Mouse (Mus musculus) embryonic facial prominence, embryonic 15.5 days (tissue): ENCODE measurements around the gene Taf5l. TPM values are rescaled to one million over a fixed set of nuclear protein-coding genes. Genes with fewer than 3 reads are reported as not detected.
A peak's percentile ranks its signal among the peaks of the same experiment; 100 is the strongest.

Experiments
- ATAC-seq: fragments of 200-750 bp; cut with Nextera tagmentation; 2 replicates; pipeline ENCODE4 v1.8.0; 2017; ENCODE audit warnings: low read depth, moderate TSS enrichment; ENCODE audit not compliant: insufficient number of reproducible peaks, low FRiP score, low TSS enrichment
- H3K27ac ChIP-seq: fragments of 300-500 bp; sonication (generic); replicated peaks from 2 replicates; pipeline ENCODE4 v1.5.1; 2015; ENCODE audit warnings: mild to moderate bottlenecking, inconsistent platforms
- H3K27me3 ChIP-seq: fragments of 300-500 bp; sonication (generic); 2 replicates; pipeline ENCODE4 v1.6.1; 2015; ENCODE audit warnings: inconsistent platforms
- H3K36me3 ChIP-seq: fragments of 300-500 bp; sonication (generic); 2 replicates; pipeline ENCODE4 v1.6.1; 2015; ENCODE audit warnings: mild to moderate bottlenecking, inconsistent platforms
- H3K4me1 ChIP-seq: fragments of 300-500 bp; sonication (generic); 2 replicates; pipeline ENCODE4 v1.6.1; 2015; ENCODE audit warnings: inconsistent platforms
- H3K4me2 ChIP-seq: fragments of 300-500 bp; sonication (generic); replicated peaks from 2 replicates; pipeline ENCODE4 v1.6.1; 2015; ENCODE audit warnings: mild to moderate bottlenecking, inconsistent platforms
- H3K4me3 ChIP-seq: fragments of 300-500 bp; sonication (generic); replicated peaks from 2 replicates; pipeline ENCODE4 v1.5.1; 2015; ENCODE audit warnings: mild to moderate bottlenecking, inconsistent platforms
- H3K9ac ChIP-seq: fragments of 300-500 bp; sonication (generic); 2 replicates; pipeline ENCODE4 v1.6.1; 2015; ENCODE audit warnings: inconsistent platforms
- H3K9me3 ChIP-seq: fragments of 300-500 bp; sonication (generic); replicated peaks from 2 replicates; pipeline ENCODE4 v1.6.1; 2016; ENCODE audit warnings: inconsistent platforms
- WGBS: fragments of 180-500 bp; shearing (Covaris S2); methylation state at CpG from one replicate; pipeline ENCODE4 v1.1.7; 2015; 5-methylcytosine and 5-hydroxymethylcytosine counted together
- microRNA counts: library from miRNA; unstranded; fragments of <30 nt; microRNA quantifications from one replicate; lab custom pipeline; 2016
- microRNA-seq: library from miRNA; unstranded; fragments of <30 nt; microRNA quantifications from one replicate; pipeline ENCODE4, GENCODE M21; 2016; ENCODE audit warnings: borderline number of aligned reads
- polyA plus RNA-seq: library from polyadenylated mRNA; unstranded; fragments of >200 nt; fragmentation: Nextera tagmentation; extraction: Ambion mirVana; gene quantifications from 2 replicates; pipeline ENCODE4 v1.2.1, GENCODE M21; 2015

Gene Taf5l
- polyA plus RNA-seq, 1 experiment from 2014 or later: 36.0 TPM

DNA sequence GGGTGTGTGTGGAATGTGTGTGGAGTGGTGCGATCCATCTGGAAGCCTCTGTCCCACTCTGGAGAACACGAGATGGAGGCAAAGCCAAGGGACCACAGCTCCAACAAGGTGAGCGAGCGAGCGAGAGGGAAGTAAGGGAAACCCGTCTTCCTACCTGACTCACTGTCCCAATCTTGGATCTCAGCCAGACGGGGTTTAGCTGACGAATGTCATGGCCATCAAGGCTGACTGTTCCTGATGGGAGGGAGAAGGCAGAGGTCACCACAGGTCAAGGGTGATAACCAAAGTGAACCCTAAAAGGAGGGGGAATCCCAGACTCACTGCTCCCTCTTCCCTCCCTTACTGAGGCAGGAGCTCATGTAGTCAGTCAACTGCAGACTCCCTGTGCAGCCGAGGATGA lies 61.1 kb downstream of the Taf5l start:
- Histone ChIP-seq H3K4me2 (no peak overlapping the region), H3K4me1 (no peaks in the 10 kb centered on the region), H3K36me3 (peaks cover 44% of the 10 kb centered on the region), H3K27me3 (no peaks in the 10 kb centered on the region), H3K9ac (no peak overlapping the region), H3K9me3 (no peaks in the 10 kb centered on the region), H3K4me3 (no peak overlapping the region), H3K27ac (no peak overlapping the region)
- 90% methylated on average over 9 of the region's 9 CpGs for WGBS
- ATAC-seq: no peak

DNA sequence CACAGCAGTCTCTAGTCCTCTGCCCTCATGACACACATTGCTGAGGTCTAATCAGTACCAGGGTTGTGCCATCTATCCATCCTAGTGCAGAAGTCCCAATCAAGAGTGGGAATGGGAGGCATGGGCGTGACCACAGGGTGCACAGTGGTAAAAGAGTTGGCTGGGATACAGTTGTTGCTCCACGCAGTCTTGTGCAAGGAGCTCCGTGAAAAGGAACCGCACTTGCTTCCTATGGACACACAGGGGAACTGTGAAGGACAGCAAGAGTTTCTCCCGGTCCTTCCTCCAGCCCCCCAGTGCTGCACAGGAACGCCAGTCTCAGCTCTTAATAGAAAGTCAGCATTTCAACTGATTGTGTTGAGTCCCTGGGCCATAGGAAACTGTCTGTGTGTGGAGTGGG lies 61.7 kb downstream of the Taf5l start:
- Histone ChIP-seq H3K4me1 (no peaks in the 10 kb centered on the region), H3K27ac (no peak overlapping the region), H3K36me3 (peaks cover 45% of the 10 kb centered on the region), H3K27me3 (no peaks in the 10 kb centered on the region), H3K9me3 (no peaks in the 10 kb centered on the region), H3K4me2 (no peak overlapping the region), H3K9ac (no peak overlapping the region), H3K4me3 (no peak overlapping the region)
- 86% methylated on average over 6 of the region's 6 CpGs for WGBS
- no peak for ATAC-seq

DNA sequence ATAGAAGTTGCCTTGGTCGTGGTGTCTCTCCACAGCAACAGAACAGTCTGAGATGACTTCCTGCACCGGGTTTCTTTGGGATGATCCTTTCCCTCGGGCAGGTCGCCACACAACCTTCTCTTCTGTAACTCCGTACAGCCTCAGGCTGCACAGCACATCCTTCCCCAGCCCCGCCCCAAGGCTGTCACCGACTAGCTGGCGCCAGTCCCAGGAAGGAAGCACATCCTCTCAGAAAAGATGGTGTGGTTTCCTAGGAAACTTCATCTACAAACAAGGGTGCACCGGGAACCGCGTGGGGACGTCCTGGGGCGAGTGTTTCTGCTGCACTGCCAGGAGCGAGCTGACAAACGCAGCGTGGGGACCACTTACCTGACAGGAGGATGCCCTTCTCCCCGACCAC lies 63.1 kb downstream of the Taf5l start:
- peaks cover 52% of the 10 kb centered on the region for H3K36me3 ChIP-seq
- no peaks in the 10 kb centered on the region for H3K9me3 ChIP-seq

DNA sequence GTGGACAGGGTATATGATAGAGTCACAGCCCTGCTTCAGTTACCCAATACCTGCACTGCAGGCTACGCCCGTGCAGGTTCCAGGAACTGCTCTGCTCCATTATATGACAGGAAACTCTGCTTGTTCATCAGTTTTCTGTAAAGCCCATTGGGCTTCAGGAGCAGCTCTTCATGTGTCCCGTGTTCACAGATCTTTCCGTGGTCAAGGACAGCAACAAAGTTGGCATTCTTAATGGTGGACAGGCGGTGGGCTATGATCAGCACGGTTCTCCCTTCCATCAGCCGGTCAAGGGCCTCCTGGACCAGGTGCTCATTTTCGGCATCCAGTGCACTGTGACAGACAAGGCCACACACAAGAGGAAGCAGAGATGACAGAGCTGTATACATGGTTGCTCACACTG lies 67.0 kb downstream of the Taf5l start:
- Histone ChIP-seq H3K27me3 (no peaks in the 10 kb centered on the region), H3K9me3 (no peaks in the 10 kb centered on the region), H3K36me3 (peaks cover 35% of the 10 kb centered on the region), H3K4me1 (peaks cover 7% of the 10 kb centered on the region; the same call in 1 of the 2 replicates), H3K9ac (no peak overlapping the region), H3K4me2 (no peak overlapping the region), H3K27ac (no peak overlapping the region), H3K4me3 (no peak overlapping the region)
- no peak for ATAC-seq
- 90% methylated on average over 8 of the region's 8 CpGs for WGBS

More for the DNA sequence above, 63.1 kb downstream of the Taf5l start:
- Histone ChIP-seq H3K27me3 (no peaks in the 10 kb centered on the region), H3K4me2 (no peak overlapping the region), H3K9ac (no peak overlapping the region), H3K4me3 (no peak overlapping the region), H3K4me1 (no peaks in the 10 kb centered on the region), H3K27ac (no peak overlapping the region)
- no peak for ATAC-seq
- WGBS: 71% methylated on average over 17 of the region's 17 CpGs

DNA sequence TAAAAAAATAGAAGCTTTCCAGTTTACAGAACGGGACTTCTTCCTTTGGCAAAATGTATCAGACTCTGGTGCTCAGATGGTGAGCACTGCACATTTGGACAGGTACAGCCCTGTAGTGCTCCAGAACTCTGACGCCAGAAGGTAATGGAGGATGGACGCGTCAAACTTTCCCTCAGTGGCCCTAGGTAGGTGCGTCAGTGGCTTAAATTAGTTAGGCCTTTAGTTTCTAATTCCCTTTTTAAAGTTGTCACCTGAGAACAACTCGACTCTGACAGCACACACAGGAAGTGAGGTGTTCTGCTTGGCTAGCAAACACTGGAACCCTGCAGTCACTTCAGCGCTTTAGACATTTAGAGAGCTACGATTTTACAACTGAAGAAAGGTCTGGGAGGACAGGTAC lies 67.5 kb downstream of the Taf5l start:
- Histone ChIP-seq H3K9me3 (no peaks in the 10 kb centered on the region), H3K4me3 (no peak overlapping the region), H3K4me1 (peaks cover 7% of the 10 kb centered on the region; the same call in 1 of the 2 replicates), H3K36me3 (peaks cover 34% of the 10 kb centered on the region), H3K4me2 (no peak overlapping the region), H3K27me3 (no peaks in the 10 kb centered on the region), H3K27ac (no peak overlapping the region), H3K9ac (no peak overlapping the region)
- no peak for ATAC-seq
- 87% methylated on average over 8 of the region's 8 CpGs for WGBS

DNA sequence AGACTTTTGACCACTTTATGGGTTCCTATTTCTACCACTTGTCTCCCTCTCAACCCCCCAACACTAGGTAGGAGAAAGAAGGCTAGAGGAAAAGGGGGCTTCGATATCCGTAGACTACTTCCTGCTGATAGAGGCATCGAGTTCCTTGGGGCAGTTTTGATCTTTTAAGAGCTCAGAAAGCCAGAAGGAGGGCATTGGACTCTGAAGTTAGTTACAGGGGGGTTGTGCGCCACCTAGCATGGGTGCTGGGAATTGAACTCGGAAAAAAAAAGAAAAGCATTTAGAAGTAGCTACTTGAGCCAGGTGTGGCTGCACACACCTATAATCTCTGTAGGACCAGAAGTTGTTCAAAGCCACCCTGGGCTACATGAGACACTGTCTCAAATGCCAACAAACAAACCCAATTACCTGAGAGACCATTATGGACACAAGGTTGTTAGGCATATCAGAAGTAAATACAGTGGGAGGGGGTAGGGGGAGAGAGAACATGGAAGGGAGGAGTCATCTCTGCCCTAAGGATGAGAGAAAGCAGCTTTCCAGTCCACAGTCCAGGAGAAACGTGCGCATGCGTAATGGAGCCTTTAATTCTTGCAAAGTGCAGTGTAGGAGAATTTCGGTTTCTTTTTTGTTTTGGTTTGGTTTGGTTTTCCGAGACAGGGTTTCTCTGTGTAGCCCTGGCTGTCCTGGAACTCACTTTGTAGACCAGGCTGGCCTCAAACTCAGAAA lies 71.0 kb downstream of the Taf5l start:
- no peaks in the 10 kb centered on the region for H3K27me3 ChIP-seq
- H3K4me3 ChIP-seq: peak overlapping the region; percentile 99
- 38% methylated on average over 10 of the region's 10 CpGs for WGBS
- ATAC-seq: no peak
- peaks cover 38% of the 10 kb centered on the region for H3K36me3 ChIP-seq
- no peaks in the 10 kb centered on the region for H3K9me3 ChIP-seq
- H3K9ac ChIP-seq: peak overlapping the region; percentile 96
- H3K4me1 ChIP-seq: peaks cover 13% of the 10 kb centered on the region
- H3K27ac ChIP-seq: peak overlapping the region; percentile 93
- peak overlapping the region; percentile 85 for H3K4me2 ChIP-seq

DNA sequence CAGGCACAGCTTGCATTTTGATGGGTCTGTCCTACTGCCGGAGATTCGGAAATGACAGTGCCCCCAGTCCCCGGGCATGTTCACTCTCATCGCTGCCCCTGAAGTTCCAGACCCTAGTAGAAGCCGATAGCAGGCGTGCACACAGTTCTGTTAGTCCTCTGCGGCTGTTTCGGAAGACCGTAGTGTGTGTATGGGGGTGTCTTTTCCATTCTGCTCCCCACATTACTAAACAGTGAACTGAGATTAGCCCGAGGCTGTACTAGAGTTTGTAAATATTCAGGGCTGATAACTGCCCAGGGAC lies 71.6 kb downstream of the Taf5l start:
- WGBS: under 1% methylated on average over 10 of the region's 10 CpGs
- Histone ChIP-seq H3K27me3 (no peaks in the 10 kb centered on the region), H3K4me1 (peaks cover 13% of the 10 kb centered on the region), H3K4me2 (peak overlapping the region; percentile 85), H3K9me3 (no peaks in the 10 kb centered on the region), H3K27ac (peak overlapping the region; percentile 93), H3K9ac (peak overlapping the region; percentile 96), H3K4me3 (peak overlapping the region; percentile 99), H3K36me3 (peaks cover 36% of the 10 kb centered on the region)
- 0 out of 2 replicates have a peak, but pooled peaks have one; percentile 10 for ATAC-seq

DNA sequence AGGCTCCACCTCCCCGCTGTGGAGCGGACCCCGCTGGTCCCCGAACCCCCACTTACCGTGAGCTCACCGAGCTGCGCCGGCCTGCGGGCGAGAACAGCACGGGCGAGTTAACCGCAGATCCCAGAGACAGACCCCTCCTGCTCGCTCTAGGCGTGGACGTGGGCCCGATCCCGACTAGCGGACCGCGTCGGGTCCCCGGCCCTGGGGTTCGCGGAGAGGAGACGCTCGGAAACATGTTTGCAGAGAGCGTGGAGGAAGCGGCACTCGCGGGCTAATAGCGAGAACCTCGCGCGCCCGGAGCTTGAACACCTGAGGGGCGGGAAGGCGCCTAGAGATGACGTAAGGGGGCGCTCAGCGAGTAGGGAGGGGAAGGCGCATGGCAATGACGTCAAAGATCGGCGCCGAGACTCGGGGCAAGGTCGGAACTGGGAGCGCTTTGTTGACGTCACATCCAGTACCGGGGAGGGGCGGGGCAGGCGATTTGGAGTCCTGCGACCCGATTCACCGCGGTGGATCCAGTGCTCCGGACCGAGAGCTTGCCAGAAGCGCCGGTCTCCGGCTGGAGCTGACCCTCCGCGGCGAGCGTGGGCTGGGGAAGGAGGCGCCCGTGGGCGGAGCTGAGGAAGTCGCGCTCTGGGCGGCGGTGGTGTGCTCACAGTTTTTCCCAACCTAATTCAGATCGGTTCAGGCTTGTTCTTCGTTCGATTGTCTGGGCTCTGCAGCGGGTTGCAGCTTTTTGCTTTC lies 72.1 kb downstream of the Taf5l start, which contains the start of gene Nup133:
Nup133 (minus strand) TSS at position 324 of the 744 bp plus-strand sequence.
- Histone ChIP-seq H3K9ac (peak within 1 kb of the TSS; percentile 96), H3K27me3 (no peaks in the 10 kb centered on the region), H3K4me1 (peaks cover 13% of the 10 kb centered on the region), H3K36me3 (peaks cover 34% of the 10 kb centered on the region), H3K27ac (peak within 1 kb of the TSS; percentile 93), H3K9me3 (no peaks in the 10 kb centered on the region), H3K4me2 (peak within 1 kb of the TSS; percentile 85), H3K4me3 (peak within 1 kb of the TSS; percentile 99)
- under 1% methylated on average over 77 of the region's 77 CpGs for WGBS
- ATAC-seq: peak; percentile 80

MicroRNAs encoded within 50 kb of the gene (microRNA counts, 519-probe panel; counts per million panel counts)
- microRNA mmu-miR-1967 (lab: Ali Mortazavi, UCI): 2,036 counts per million, percentile 41 among the panel's probes with 10 or more counts

Small RNA genes lying within 50 kb of the gene (microRNA-seq; reads per million reads assigned to microRNA genes)
- gene Mir1967: not detected

Other genes with a start within 250 kb of the Taf5l start
- gene Rab4a, start 215.4 kb downstream of the Taf5l start, polyA plus RNA-seq: 43.5 and 47.5 TPM in 2 replicates
- 4.9 and 6.5 TPM in 2 replicates for gene Ccsap, start 161.2 kb downstream of the Taf5l start, polyA plus RNA-seq
- 1,020 and 1,287 TPM in 2 replicates for gene Acta1, start 126.6 kb downstream of the Taf5l start, polyA plus RNA-seq
- 27.3 and 29.6 TPM in 2 replicates for gene Nup133, start 72.1 kb downstream of the Taf5l start, polyA plus RNA-seq
- gene Abcb10, start 38.3 kb downstream of the Taf5l start, polyA plus RNA-seq: 14.1 and 14.8 TPM in 2 replicates
- 5.0 and 5.7 TPM in 2 replicates for gene Urb2, start 111 bp upstream of the Taf5l start, polyA plus RNA-seq
- 40.0 and 51.5 TPM in 2 replicates for gene Galnt2, start 210.0 kb upstream of the Taf5l start, polyA plus RNA-seq